Comparison of ENCODE assay signal across 21 mouse cellular contexts in the genomic region with DNA sequence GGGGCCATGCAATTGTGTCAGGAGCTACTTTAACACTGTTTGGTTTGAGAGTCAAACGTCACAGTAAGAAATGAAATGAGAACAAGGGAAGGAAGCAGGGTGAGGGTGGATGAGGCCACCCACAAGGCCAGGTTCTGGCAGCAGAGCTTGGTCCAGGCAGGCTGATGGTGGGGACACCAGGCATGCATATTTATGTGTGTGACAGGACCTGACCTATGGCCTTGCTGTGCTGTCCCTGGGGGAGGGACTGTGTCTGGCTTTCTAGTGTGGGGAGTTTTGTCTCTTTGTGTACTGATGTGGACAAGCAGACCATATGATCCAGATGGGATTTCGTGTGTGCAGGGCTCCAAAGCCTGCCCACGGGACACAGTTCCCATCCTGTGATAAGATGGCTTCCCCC. TPM values are rescaled to one million over a fixed set of nuclear protein-coding genes. Genes with fewer than 3 reads are reported as not detected.
"Had no signal": no experiment of that assay in that cellular context is flagged by ENCODE, and none has a peak within 500 bp of the region (broad histone marks: within the 10 kb centered on the region; RNA-seq: fewer than 3 reads in every experiment).

No protein-coding gene starts in this region.

- H3K27ac ChIP-seq: liver, embryonic 14.5 days; neural tube, embryonic 13.5 days; neural tube, embryonic 15.5 days had no signal

- H3K36me3 ChIP-seq: neural tube, embryonic 13.5 days; neural tube, embryonic 15.5 days had no signal

- H3K9ac ChIP-seq: liver, embryonic 14.5 days; lung, embryonic 14.5 days; neural tube, embryonic 13.5 days; neural tube, embryonic 15.5 days had no signal

- H3K27me3 ChIP-seq: neural tube, embryonic 15.5 days had no signal

- H3K9me3 ChIP-seq: neural tube, embryonic 13.5 days; neural tube, embryonic 15.5 days had no signal

- DNase-seq: lung, adult 18-20 months; lung, embryonic 14.5 days; lung, postnatal 10 days; lung, postnatal 4 days; retina, postnatal 1 day; right cerebral cortex, adult 18-20 months; right cerebral cortex, postnatal 25 days; right cerebral cortex, postnatal 4 days; spleen, adult 18-20 months; thymus, adult 18-20 months; thymus, postnatal 14 days; thymus, postnatal 36 days had no signal

- H3K4me2 ChIP-seq: lung, embryonic 14.5 days; neural tube, embryonic 13.5 days; neural tube, embryonic 15.5 days had no signal

- H3K4me1 ChIP-seq: neural tube, embryonic 15.5 days had no signal

- H3K4me3 ChIP-seq: myocyte; neural tube, embryonic 13.5 days; neural tube, embryonic 15.5 days had no signal

RNA-seq across cellular contexts. Expression of a gene that starts 18.9 kb away (rescaled TPM):
- polyA plus RNA-seq: liver, embryonic 14.5 days; liver, embryonic 16.5 days; lung, embryonic 14.5 days; lung, embryonic 16.5 days; myocyte; small intestine, adult 2 months; stomach, embryonic 14.5 days; stomach, embryonic 16.5 days had no signal
